Mouse (Mus musculus) C2C12 (cell line): ENCODE measurements around the gene Gm10309. TPM values are rescaled to one million over a fixed set of nuclear protein-coding genes. Genes with fewer than 3 reads are reported as not detected.

ENCODE experiments used
- H3K27me3 ChIP-seq: one replicate; pipeline ENCODE4 v1.6.1; 2011; ENCODE audit not compliant: control insufficient read depth, insufficient read depth, insufficient read length
- H3K36me3 ChIP-seq: one replicate; pipeline ENCODE4 v1.6.1; 2011; ENCODE audit not compliant: control insufficient read depth, insufficient read depth
- H3K4me3 ChIP-seq: one replicate; pipeline ENCODE4 v1.5.1; 2011; ENCODE audit warnings: mild to moderate bottlenecking, control low read depth; ENCODE audit not compliant: poor library complexity, insufficient read depth, severe bottlenecking
- H3K79me2 ChIP-seq: one replicate; pipeline ENCODE4 v1.6.1; 2011; ENCODE audit not compliant: control insufficient read depth, insufficient read depth
- H3K79me3 ChIP-seq: one replicate; pipeline ENCODE4 v1.6.1; 2011; ENCODE audit warnings: low read depth, control low read depth
- H3ac ChIP-seq: one replicate; pipeline ENCODE3; 2011; ENCODE audit warnings: low read depth; ENCODE audit not compliant: control insufficient read depth, insufficient read length
- CEBPB ChIP-seq: IDR thresholded peaks from one replicate; pipeline ENCODE4 v1.6.1; 2011; ENCODE audit warnings: low read depth, mild to moderate bottlenecking, control low read depth, moderate library complexity
- CTCF ChIP-seq: IDR thresholded peaks from one replicate; pipeline ENCODE4 v1.5.1; 2011; ENCODE audit not compliant: control insufficient read depth, insufficient read depth, insufficient read length
- FOSL1 ChIP-seq: IDR thresholded peaks from one replicate; pipeline ENCODE4 v1.8.0; 2011; ENCODE audit warnings: mild to moderate bottlenecking, low read length; ENCODE audit not compliant: poor library complexity, insufficient read depth, severe bottlenecking
- MAX ChIP-seq: IDR thresholded peaks from one replicate; pipeline ENCODE4 v1.6.1; 2011; ENCODE audit warnings: mild to moderate bottlenecking, control low read depth
- MYOD1 ChIP-seq: IDR thresholded peaks from one replicate; pipeline ENCODE4 v1.6.1; 2011; ENCODE audit warnings: low read depth; ENCODE audit not compliant: control insufficient read depth, insufficient read length
- MYOG ChIP-seq: IDR thresholded peaks from one replicate; pipeline ENCODE4 v1.6.1; 2011; ENCODE audit not compliant: control insufficient read depth, insufficient read length; ENCODE audit errors: extremely low read depth
- USF1 ChIP-seq: IDR thresholded peaks from one replicate; pipeline ENCODE4 v1.6.1; 2011; ENCODE audit warnings: low read depth, mild to moderate bottlenecking, control low read depth, moderate library complexity
- long read RNA-seq, 2 experiments: library from polyadenylated mRNA; unstranded; transcript quantifications; one replicate each; pipeline ENCODE4 v2.0.0; 2019 to 2020
- polyA plus RNA-seq: library from polyadenylated mRNA; unstranded; fragments of >200 nt; fragmentation: generic; extraction: Trizol; gene quantifications from one replicate; pipeline ENCODE4 v1.2.1, GENCODE M21; 2012; ENCODE audit warnings: missing spikeins

Gm10309 gene
- 0.01 TPM for polyA plus RNA-seq
- long read RNA-seq, experiment 1, result 0 reads
- long read RNA-seq, experiment 2, result 0 reads

- Histone ChIP-seq H3K27me3 (no peaks in the 10 kb centered on the region), H3K36me3 (no peaks in the 10 kb centered on the region), H3K79me2 (no peaks in the 10 kb centered on the region), H3K4me3 (no peak within 1 kb of the TSS), H3K79me3 (no peaks in the 10 kb centered on the region), H3ac (no peak within 1 kb of the TSS)
- TF ChIP-seq MYOD1 (no peak), MYOG (no peak), CEBPB (no peak), CTCF (no peak), USF1 (no peak), FOSL1 (no peak), MAX (no peak)
Measured at GRCm38 (mm10) chr17:86505183-86505631, at the start of gene Gm10309. Gene Gm10309 (minus strand): TSS chr17:86505232.

- Histone ChIP-seq H3K4me3 (no peak overlapping the region), H3K27me3 (no peaks in the 10 kb centered on the region), H3K79me3 (no peaks in the 10 kb centered on the region), H3ac (no peak overlapping the region), H3K36me3 (no peaks in the 10 kb centered on the region), H3K79me2 (no peaks in the 10 kb centered on the region)
- no peak for TF ChIP-seq CEBPB
- TF ChIP-seq MAX, result no peak
- TF ChIP-seq MYOD1, result no peak
- no peak for TF ChIP-seq CTCF
Measured at GRCm38 (mm10) chr17:86551995-86552394, 47.0 kb upstream of the Gm10309 start.

- TF ChIP-seq FOSL1 (no peak), MYOG (no peak), CTCF (no peak), MYOD1 (no peak), CEBPB (no peak), MAX (no peak), USF1 (no peak)
- H3K27me3 ChIP-seq, result no peaks in the 10 kb centered on the region
- H3K36me3 ChIP-seq, result no peaks in the 10 kb centered on the region
- H3K79me2 ChIP-seq, result no peaks in the 10 kb centered on the region
- H3ac ChIP-seq, result no peak overlapping the region
- no peak overlapping the region for H3K4me3 ChIP-seq
- no peaks in the 10 kb centered on the region for H3K79me3 ChIP-seq
Measured at GRCm38 (mm10) chr17:86551561-86551960, 46.5 kb upstream of the Gm10309 start.

- Histone ChIP-seq H3K27me3 (no peaks in the 10 kb centered on the region), H3K79me3 (no peaks in the 10 kb centered on the region), H3K36me3 (no peaks in the 10 kb centered on the region), H3K79me2 (no peaks in the 10 kb centered on the region), H3ac (no peak overlapping the region), H3K4me3 (no peak overlapping the region)
- TF ChIP-seq CEBPB (no peak), MYOD1 (no peak), MAX (no peak), MYOG (no peak), USF1 (no peak), FOSL1 (no peak), CTCF (no peak)
Measured at GRCm38 (mm10) chr17:86549128-86549527, 44.1 kb upstream of the Gm10309 start.

GRCm38 (mm10) chr17:86546529-86546928, 41.5 kb upstream of the Gm10309 start:
- no peaks in the 10 kb centered on the region for H3K79me2 ChIP-seq
- no peaks in the 10 kb centered on the region for H3K27me3 ChIP-seq
- H3K79me3 ChIP-seq, result no peaks in the 10 kb centered on the region
- no peak overlapping the region for H3ac ChIP-seq
- no peaks in the 10 kb centered on the region for H3K36me3 ChIP-seq
- H3K4me3 ChIP-seq, result no peak overlapping the region
- TF ChIP-seq MAX (no peak), MYOG (no peak), FOSL1 (no peak), USF1 (no peak), CEBPB (no peak), MYOD1 (no peak), CTCF (no peak)

GRCm38 (mm10) chr17:86539881-86540430, 34.9 kb upstream of the Gm10309 start:
- Histone ChIP-seq H3ac (no peak overlapping the region), H3K4me3 (no peak overlapping the region), H3K79me2 (no peaks in the 10 kb centered on the region), H3K36me3 (no peaks in the 10 kb centered on the region), H3K27me3 (no peaks in the 10 kb centered on the region), H3K79me3 (no peaks in the 10 kb centered on the region)
- TF ChIP-seq FOSL1 (no peak), CEBPB (no peak), MYOD1 (no peak), CTCF (no peak), MYOG (no peak), MAX (no peak)
